Mouse (Mus musculus): Measurements from ENCODE around the gene Naa38. TPM values are rescaled to one million over a fixed set of nuclear protein-coding genes. Genes with fewer than 3 reads are reported as not detected.

Gene Naa38
- total RNA-seq (2021): 100 to 1,000 TPM; 124 to 157 TPM
- 175 and 193 TPM in 2 replicates for polyA plus RNA-seq (2012; rRNA removed)
- long read RNA-seq, transcript Naa38-202 (2 exons, 404 nt): minor isoform, 26 of 81 reads
- long read RNA-seq, transcript Naa38-204 (3 exons, 671 nt): major isoform, 49 of 81 reads
- long read RNA-seq, partial matches to known transcripts: 1 of 81 reads
- long read RNA-seq, other reads (novel, unspliced or antisense): 5 of 81 reads

DNA sequence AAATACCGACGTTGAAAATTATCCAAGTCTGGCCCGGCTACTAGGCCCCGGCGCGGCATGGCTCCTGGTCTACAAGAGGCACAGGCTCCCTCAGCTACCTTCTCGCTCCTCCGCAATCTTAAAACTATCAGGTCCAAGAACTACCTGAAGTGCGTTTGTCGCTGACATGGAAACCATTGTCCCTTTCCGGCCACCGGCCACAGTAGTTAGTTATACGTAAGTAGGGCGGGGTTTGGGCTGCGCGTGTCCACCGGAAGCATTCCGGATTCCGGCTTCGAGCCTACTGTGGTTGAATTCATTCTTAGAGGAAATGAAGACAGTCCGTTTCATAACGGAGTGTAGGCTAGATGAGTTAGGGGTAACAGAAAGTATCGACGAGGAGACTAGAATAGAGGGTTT lies at the start of gene Naa38, which contains the start of gene Cyb5d1:
TSS of gene Naa38 (plus strand) at position 253 of the 399 bp plus-strand sequence.
TSS of gene Cyb5d1 (minus strand) at position 397 of the 399 bp plus-strand sequence.
- DNase-seq: peak; percentile 93

DNA sequence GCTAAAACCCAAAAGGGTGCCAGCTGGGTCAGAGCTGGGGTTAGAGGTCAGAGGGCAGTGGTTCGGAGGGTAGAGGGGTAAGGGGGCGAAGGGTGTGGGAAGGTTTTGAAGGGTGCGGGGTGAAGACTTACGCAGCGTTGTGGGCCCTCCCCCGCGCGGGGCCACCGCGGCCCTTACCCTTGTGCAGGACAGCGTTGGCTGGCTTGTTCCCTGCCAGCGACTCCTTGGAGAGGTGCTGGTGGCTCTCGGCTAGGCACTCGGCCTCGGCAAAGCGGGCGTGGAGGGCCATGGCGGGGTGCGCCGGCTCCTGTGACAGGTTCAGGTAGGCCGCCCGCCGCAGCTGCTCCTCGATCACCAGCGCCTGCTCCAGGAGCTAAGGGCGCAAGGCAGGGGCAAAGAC lies 48.8 kb upstream of the Naa38 start:
- no peak for DNase-seq

DNA sequence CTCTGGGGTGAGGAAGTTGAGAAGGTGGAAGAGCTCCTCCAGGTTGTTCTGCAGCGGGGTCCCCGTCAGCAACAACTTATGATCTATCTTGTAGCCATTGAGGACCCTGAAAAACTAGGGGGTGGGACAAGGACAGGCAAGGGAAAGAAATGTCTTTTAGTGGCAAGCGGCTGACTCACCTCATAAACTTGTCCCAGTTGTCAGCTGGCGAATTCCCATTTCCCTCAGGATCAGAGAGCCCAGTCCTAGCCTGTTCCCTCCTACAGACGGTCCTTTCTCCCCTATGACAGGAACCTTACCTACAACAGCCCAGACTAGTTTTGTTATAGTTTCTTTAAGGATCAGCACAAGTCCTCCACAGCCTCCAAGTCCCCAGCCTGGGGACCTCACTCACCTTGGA lies 38.7 kb upstream of the Naa38 start:
- DNase-seq: no peak

DNA sequence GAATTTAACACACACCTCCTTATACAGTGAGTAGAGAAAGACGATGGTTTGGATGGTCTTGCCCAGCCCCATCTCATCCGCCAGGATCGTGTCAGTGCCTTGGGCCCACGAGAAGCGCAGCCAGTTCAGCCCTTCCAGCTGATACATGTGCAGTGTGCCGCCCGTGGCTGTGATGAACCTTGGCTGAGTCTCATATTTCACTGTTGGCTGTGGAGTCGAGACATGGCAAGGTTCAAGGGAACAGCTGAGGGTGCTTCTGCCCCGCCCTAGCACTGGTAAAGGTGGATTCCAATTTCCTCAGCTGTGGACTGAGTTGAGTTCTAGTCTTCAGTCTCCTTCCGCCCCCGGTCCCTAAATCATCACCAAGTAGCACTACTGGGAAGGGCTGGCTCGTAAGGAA lies 37.6 kb upstream of the Naa38 start:
- DNase-seq: no peak

DNA sequence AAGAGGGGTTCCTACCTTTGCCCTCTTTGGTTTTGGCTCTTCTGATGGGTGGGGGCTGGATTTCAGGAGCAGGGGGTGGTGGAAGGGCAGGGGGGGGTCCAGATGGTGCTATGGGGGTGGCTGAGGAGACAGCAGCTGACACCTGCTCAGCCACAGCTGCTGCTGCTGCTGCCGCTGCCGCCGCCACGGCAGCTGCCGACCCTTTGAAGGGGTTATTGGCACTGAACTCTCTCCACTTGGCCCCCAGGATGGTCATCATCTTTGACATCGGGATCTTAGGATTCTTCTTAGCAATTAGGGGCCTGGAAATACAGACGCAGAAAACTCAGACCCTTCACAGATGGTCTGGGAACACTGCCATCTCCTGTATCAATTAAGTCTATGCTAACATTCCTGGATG lies 33.3 kb upstream of the Naa38 start:
- no peak for DNase-seq

DNA sequence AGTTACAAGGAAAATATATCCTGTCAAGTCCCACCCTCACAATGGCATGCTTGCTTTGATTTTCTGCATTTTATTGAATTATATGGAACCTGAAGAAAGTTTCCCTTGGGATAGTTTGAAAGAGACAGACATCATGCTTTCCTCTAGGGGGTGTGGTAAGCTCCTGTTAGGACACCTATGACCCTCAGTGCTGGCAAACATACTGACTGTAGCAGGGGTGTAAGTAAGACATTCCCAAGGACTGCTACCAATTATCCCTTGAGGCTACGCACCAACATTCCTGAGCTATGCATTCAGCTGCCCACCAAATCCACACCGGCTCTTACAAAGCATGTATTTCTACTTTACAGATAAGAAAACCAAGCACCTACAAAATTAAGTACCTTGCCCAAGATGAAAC lies 32.8 kb upstream of the Naa38 start:
- no peak for DNase-seq

DNA sequence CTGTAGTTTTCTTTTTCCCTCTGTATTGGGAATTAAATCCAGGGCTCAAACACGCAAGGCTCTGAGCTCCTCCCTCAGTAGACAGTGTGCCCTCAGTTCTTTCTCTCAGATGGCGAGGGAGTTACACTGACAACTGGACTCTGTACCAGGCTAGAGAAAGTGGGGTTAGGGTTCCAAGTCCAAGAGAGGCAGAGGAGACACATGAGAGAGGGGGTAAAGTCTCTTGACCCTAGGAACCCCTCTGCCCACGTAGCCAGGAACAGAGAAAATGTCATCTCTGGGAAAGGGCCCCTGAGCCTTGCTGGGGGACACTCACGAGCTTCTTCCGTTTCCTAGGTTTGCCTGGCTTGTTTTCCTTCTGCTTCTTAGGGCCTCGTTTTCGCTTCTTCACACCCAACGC lies 30.9 kb upstream of the Naa38 start:
- no peak for DNase-seq

DNA sequence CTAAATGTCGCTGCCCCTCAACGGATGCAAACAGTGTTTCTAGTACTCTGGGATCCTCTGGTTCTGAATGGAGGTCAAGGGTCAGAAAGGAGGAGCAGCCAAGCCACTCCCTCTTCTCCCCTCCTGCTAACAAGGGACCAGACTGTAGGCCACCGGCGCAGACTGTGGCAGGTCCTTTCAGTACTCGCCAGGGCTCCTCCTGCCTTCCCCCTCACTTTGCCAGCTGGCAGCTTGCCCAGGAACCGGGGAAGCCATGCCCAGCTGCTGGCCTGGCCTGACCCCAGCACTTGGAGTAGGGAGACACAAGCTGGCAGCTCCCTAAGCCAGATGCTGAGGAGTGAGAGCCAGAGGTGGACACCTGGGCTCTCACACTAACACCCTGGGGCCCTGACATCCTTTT lies 30.4 kb upstream of the Naa38 start:
- DNase-seq: peak; percentile 96

DNA sequence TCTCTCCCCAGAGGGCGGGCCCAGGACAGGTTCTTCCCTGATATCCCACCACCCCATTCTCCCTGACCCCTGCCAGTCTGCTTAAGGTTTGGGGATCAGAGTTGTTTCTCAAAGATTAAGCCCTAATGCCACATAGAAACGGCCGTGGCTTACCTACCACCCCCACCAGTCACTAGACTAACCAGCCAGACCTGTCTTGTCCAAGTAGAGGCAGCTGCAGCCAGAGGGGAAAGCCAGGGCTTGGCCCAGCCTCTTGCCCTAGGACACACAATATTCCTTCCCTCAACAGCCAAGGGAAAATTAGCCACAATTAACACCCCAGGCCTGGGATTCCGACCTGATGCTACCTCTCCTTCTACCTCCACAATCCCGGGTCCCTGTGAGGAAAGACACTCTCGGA lies 29.6 kb upstream of the Naa38 start:
- no peak for DNase-seq

DNA sequence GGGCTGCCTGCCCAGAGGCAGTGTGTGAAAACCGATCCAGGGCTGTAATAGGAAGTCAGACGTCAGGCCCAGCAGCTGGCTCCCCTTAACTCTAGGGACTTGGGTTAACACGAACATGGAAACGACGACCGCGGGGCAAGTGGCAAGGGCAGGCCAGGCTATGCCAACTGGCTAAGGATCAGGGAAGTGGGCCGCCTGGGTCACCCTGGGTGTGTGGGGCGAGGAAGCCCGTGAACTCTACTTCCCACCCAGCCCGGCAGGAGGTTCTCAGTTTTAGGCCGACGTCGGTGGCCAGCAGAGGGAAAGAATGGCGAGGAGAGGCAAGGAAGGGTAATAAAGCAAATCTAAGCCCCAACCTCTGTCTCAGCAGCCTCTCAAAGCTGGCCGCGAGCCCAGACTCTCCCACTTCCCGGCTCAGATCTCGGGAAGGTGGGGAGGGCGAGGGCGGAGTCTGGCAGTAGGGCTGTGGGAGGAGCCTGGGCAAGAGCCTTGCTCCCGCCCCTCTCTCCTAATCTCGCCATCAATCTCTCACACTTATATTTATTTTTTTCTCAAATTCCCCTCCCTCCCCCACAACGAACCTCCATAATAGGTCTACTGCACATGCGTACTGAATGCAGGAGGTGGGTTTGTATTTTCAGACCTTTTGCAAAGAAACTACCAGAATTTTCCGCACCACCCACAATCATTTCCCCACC lies 29.0 kb upstream of the Naa38 start:
- peak; percentile 97 for DNase-seq

DNA sequence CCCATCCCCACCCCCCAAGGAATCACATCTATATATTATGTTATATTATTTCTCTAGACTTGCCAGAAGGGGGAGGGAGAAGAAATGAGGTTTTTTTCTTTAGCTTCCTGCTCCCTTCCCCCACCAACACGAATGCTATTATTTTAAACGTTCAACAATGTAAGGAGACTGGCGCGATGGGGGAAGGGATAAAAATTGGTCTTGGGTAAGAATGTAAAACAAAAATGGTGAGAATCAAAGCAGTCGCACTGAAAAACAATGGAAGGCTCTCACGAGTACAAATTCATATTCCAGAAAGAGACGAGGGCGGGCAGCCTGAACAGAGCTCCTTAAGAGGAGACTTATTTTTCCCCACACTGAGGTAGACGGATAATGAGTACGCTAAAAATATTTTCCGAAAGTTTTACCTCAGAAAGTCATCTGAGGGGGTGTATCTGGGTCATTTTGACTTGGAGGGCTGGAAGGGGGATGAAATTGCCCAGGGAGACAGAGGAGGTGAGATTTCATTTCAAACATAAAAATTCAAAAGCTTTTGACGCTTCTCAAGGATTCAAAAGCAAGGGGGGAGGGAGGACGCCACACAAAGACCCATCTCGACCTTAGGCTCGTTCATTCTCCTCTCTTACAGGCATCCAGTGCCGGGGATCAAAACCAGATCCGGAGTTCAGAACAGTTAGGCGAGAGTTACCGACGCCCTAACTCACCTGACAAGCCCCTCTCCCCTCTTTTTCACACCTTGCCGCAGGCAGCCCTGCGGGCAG lies 28.3 kb upstream of the Naa38 start:
- peak; percentile 50 for DNase-seq

DNA sequence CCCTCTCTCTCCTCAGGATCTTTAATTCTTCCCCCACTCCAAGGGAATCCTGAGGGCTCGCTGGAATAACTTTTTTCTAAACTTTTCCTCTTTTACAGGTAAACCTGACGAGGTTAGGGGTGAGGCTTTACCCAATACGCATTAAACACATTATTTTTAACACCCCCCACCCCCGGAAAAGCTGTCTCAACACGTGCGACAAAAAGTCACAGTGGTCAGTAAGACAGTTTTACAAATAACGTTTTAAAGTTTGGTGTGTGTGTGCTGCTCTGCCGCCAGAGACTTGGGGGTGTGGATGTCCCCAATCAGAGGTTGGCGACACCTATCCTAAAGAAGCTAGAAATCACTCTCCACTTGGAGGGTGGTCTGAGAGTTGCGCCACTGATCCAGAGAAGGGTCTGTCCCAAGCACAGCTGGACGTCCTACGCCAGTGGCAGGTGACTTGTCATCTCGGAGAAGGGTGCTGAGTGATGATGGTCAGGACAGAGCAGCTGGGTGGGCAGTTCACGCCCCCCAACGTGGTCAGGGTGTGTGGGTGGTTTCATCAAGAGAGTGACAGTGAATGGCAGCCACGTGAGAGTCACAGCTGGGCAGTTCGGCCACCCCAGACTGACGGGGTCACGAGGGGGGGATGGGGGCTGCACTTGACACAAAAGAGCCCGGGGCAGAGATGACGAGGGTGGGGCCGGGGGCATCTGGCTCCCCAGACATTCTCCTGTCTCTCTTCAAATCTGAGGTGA lies 27.5 kb upstream of the Naa38 start:
- peak; percentile 61 for DNase-seq

DNA sequence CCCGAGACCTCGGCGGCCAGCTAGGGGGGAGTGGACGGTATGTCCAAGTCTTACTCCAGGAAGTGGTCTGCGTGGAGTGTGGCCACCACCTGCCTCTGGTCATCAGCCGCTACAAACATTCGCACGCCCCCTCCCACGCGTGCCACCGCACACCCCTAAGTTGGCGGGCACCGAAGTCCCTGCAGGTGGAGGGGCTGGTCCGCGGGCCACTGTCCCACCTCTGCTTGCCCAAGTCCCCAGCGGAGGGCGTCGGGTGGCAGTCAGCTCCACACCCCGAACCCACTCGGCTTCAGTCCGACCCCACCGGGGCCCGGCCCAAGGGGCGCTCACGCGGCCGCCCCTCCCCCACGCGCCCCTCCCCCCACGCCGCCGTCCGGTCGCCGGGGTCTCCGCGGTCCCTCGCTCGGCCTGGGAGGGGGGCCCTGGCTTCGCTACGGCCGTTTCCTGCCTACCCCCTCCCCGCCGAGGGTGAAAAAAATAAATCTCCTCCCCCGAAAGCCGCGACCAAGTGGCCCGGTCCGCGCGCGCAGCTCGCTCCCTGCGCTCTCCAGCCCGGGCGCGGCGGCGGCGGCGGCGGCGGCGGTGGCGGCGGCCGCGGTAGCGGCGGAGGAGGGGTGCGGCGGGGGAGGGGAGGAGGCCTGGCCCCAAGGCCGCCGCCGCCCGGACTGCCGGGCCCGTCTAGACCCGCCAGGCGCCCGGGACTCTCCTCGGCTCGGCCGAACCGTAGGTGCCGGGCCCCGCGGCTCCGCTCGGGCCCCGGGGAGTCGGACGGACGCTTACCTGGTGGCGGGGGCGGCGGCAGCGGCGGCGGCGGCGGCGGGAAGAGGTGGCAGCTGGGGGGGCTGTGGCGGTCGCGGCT lies 26.7 kb upstream of the Naa38 start:
- DNase-seq: peak; percentile 73

DNA sequence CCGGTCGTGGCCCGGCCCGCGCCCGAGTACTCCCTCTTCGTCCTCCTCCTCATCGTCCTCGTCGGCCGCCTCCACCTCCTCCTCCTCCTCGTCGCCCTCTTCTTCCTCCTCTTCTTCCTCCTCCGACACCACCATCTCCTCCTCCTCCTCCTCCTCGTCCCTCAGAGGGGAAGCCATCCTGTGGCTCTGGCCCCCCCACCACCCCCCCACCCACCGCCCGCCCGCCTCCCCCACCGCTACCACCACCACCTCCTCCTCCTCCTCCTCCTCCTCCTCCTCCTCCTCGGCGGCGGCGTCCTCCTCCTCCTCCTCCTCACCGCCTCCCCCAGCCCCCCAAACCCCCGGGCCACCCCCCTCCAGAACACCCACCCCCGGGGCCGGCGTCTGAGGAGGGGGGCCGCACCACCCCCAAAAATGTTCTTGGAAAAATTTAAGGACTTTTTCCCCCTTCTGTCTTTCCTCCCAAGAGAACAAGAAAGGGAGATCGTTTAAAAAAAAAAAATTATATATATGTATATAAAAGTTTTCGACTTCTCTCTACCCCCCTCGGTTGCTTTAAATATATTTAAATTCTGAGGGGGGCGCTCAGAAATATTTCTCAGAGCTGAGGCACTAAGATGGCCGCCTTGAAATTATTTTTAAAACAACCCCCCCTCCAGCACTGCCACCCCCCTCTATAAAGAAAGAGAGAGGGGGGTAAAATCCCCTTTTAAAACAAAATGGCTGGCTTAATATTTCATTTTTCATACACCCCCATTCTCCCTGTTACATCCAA lies 25.9 kb upstream of the Naa38 start, which contains the start of gene Chd3:
TSS of gene Chd3 (minus strand) at position 192 of the 775 bp plus-strand sequence.
- no peak for DNase-seq

DNA sequence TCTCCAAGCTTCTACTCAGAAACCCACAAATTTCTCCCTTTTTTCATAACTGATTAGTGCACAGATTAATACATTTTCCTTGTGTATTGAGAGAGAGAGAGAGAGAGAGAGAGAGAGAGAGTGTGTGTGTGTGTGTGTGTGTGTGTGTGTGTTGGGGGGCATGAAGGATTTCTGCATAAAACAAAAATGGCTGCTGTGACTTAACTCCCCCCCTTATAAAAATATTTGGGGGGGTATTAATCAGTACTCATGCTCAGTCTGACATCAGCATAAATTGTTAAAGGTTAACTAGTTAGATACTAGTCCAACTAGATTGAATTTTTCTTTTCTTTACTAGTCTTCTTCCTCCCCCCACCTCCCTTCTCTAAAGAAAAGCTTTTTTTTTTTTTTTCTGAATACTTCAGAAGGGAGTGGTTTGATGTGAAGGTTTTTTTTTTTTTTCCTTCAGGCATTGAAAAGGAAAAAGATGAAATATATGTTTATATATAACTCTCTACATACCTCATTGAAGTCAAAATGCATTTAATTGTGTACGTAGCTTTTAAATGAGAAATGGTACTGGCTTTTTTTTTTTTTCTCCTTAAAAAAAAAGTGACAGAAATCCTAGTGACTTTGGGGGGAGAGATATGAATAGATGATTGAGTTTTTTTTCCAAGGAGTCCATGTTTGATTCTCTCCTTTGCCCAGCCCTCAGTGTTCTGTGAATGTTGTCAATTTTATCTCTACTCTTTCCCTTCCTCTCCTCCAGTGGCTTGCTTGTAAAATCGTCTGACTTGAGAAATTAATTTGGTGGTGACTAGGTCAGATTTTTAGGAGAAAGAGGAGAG lies 25.1 kb upstream of the Naa38 start:
- no peak for DNase-seq

DNA sequence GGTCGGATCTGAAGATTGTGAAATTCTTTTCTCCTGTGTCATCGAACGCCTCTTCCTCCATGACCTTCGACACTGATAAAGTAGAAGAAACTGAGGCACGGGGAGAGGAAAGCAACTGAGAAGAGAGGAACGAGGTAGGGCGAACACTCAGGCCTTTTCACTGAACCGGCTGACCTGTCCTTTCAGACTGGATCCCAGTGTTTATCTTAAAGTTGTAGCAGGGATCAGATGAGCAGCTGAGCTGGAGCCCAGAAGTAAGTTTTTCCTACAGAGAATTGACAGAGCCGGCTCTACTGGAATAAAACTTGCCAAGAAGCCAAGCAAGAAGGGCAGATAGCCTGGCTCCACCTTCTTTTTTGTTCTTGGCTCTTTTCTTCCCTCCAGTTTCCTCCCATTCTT lies 24.5 kb upstream of the Naa38 start:
- DNase-seq: peak; percentile 16

DNA sequence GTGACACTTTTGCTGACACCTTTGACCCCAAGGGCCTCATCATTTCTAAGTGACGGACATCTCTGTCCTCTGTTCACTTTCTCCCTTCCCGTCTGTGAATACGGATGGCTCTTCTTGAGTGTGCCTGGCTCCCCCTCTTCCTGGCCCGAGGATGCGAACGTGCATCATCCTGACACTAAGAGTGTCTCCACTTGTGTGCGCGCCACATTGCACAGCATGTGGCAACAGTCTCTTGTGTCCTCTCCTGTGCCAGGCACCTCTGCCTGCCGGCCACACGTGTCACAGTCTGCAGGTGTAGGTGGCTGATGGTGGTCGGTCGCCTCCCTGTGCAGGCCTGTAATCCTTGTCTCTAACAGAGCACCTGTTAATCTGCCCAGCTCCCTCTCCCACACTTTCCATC lies 23.7 kb upstream of the Naa38 start:
- DNase-seq: no peak

DNA sequence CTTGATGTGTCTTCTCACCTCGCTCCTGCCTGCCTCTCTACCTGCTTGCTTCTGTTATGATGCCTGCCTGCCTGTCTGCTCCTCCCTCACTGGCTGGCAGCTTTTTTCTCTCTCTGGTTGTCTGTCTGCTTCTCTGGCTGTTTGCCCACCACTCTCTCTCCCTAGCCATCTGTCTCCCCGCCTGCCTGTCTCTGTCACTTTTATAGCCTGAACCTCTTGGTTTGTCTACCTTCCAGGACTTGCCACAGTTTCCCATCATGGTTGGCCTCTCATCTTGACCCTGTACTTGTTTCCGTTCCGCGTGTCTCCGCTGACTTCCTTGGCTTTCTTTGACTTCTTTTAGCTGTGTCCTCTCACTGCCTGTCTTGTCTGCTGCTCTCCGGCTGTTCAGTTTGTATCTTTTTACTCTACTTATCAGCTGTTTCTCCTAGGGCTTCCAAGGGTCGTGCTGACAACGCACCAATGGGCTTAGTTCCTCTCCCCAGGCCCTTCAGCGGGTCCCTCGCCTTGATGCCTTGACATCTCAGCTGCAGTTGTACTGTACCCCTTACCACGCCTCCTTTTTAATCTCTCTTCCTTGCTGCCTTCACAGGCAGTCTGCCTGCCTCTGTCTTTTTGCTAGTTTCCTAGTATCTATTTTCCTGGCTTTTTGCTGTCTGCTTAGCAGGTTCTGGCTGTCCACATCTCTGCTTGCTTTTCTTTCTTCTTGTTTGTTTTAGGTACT lies 23.1 kb upstream of the Naa38 start:
- peak; percentile 22 for DNase-seq

DNA sequence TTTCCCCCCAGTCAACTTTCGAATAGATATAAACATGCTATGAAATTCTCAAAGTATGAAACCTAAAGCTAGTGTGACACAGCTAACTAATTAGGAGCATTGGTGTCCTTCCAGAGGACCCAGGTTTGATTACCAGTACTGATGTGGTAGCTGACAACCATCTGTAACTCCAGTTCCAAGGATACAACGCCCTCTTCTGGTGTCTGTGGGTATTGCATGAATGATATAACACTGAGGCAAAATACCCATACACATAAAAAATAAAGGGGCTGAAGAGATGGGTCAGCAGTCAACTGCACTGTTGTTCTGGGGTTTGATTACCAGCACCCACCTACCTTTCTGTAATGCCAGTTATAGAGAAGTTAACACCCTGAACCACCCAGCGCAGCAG lies 22.5 kb upstream of the Naa38 start:
- DNase-seq: no peak

Data from adrenal gland, adult 2 months (tissue).